Mouse (Mus musculus) embryonic facial prominence, embryonic 15.5 days (tissue): ENCODE results near the gene Klrb1. TPM values are rescaled to one million over a fixed set of nuclear protein-coding genes. Genes with fewer than 3 reads are reported as not detected.
"Not testable (repeated sequence)": the region's sequence is repeated elsewhere in the genome, so short reads cannot be mapped to it uniquely, and the experiment has no call there.

ENCODE experiments used
- ATAC-seq: fragments of 200-750 bp; cut with Nextera tagmentation; 2 replicates; pipeline ENCODE4 v1.8.0; 2017; ENCODE audit warnings: low read depth, moderate TSS enrichment; ENCODE audit not compliant: insufficient number of reproducible peaks, low FRiP score, low TSS enrichment
- H3K27ac ChIP-seq: fragments of 300-500 bp; sonication (generic); replicated peaks from 2 replicates; pipeline ENCODE4 v1.5.1; 2015; ENCODE audit warnings: mild to moderate bottlenecking, inconsistent platforms
- H3K27me3 ChIP-seq: fragments of 300-500 bp; sonication (generic); 2 replicates; pipeline ENCODE4 v1.6.1; 2015; ENCODE audit warnings: inconsistent platforms
- H3K36me3 ChIP-seq: fragments of 300-500 bp; sonication (generic); 2 replicates; pipeline ENCODE4 v1.6.1; 2015; ENCODE audit warnings: mild to moderate bottlenecking, inconsistent platforms
- H3K4me1 ChIP-seq: fragments of 300-500 bp; sonication (generic); 2 replicates; pipeline ENCODE4 v1.6.1; 2015; ENCODE audit warnings: inconsistent platforms
- H3K4me2 ChIP-seq: fragments of 300-500 bp; sonication (generic); replicated peaks from 2 replicates; pipeline ENCODE4 v1.6.1; 2015; ENCODE audit warnings: mild to moderate bottlenecking, inconsistent platforms
- H3K4me3 ChIP-seq: fragments of 300-500 bp; sonication (generic); replicated peaks from 2 replicates; pipeline ENCODE4 v1.5.1; 2015; ENCODE audit warnings: mild to moderate bottlenecking, inconsistent platforms
- H3K9ac ChIP-seq: fragments of 300-500 bp; sonication (generic); 2 replicates; pipeline ENCODE4 v1.6.1; 2015; ENCODE audit warnings: inconsistent platforms
- H3K9me3 ChIP-seq: fragments of 300-500 bp; sonication (generic); replicated peaks from 2 replicates; pipeline ENCODE4 v1.6.1; 2016; ENCODE audit warnings: inconsistent platforms
- WGBS: fragments of 180-500 bp; shearing (Covaris S2); methylation state at CpG from one replicate; pipeline ENCODE4 v1.1.7; 2015; 5-methylcytosine and 5-hydroxymethylcytosine counted together
- polyA plus RNA-seq: library from polyadenylated mRNA; unstranded; fragments of >200 nt; fragmentation: Nextera tagmentation; extraction: Ambion mirVana; gene quantifications from 2 replicates; pipeline ENCODE4 v1.2.1, GENCODE M21; 2015

Klrb1 gene
- polyA plus RNA-seq, 1 experiment from 2014 or later, result not detected

DNA sequence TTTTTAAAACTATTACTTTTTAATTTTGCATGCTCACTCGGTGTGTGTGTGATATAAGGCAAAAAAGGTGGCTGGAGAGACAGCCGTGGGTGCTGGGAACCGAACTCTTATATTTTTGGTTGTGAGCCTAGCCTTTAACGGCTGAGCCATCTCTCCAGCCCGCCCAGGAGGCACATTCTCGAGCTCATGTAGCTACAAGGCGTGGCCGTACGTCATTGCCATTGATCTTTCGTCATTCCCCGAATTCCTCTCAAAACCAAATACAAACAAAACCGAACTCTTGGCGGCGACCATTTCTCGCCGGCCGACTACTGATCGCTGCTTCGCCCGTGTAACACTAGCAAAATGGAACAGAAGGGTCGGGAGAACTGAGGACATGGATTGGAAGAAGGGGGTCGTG lies 37.2 kb upstream of the Klrb1 start:
- H3K4me2 ChIP-seq, result peak overlapping the region; percentile 30
- not testable (repeated sequence) for H3K36me3 ChIP-seq, H3K9me3 ChIP-seq, H3K4me1 ChIP-seq, H3K27me3 ChIP-seq
- peak overlapping the region; percentile 58 for H3K9ac ChIP-seq
- peak overlapping the region; percentile 93 for H3K27ac ChIP-seq
- peak overlapping the region; percentile 68 for H3K4me3 ChIP-seq
- WGBS, result under 1% methylated on average over 22 of the region's 22 CpGs
- ATAC-seq, result peak; percentile 27; the same call in 1 of the 2 replicates

- Histone ChIP-seq H3K4me1 (0 out of 2 replicates have a peak, but pooled peaks cover 6% of the 10 kb centered on the region), H3K9ac (no peak overlapping the region), H3K9me3 (no peaks in the 10 kb centered on the region), H3K4me3 (peak overlapping the region; percentile 68; the same call in 1 of the 2 replicates), H3K4me2 (no peak overlapping the region), H3K36me3 (no peaks in the 10 kb centered on the region), H3K27ac (no peak overlapping the region), H3K27me3 (no peaks in the 10 kb centered on the region)
- 81% methylated on average over 5 of the region's 5 CpGs for WGBS
- no peak for ATAC-seq
Observed at GRCm38 (mm10) chr6:128759221-128759950, 36.5 kb upstream of the Klrb1 start.

GRCm38 (mm10) chr6:128755402-128755763 lies 32.5 kb upstream of the Klrb1 start:
- not testable (repeated sequence) for H3K27ac ChIP-seq, H3K4me3 ChIP-seq, ATAC-seq, H3K4me2 ChIP-seq, H3K9ac ChIP-seq, H3K27me3 ChIP-seq, H3K4me1 ChIP-seq, H3K9me3 ChIP-seq, H3K36me3 ChIP-seq
- 57% methylated on average over 4 of the region's 4 CpGs for WGBS

DNA sequence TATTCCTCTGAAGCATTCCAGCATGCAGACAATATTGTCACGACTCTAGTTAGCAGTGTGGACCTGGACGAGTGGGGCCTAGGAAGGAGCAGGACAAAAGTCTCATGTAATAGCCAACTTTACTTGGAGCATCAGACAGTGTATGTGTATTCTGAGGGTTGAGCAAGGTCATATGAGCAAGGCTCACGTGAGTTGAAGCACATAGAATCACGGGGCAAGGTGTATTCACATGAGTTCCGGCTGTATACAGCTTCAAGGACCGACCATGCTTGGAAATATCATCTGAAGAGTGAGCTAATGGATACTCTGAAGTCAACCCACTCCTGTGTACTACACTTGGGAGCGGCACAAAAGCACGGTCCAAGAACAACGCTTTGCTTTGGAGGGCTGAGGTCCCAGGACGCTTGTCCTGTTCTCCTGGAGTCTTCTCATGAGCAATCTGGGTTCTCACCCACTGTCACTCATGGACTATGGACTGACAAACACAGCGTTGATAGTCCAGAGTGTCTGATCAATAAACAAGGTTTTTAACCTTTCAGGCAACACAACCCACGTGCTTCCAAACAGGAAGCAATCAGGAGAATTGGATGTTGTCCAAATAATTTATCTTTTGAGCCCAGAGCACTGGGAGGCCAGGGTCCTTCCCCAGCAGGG lies 32.0 kb upstream of the Klrb1 start:
- not testable (repeated sequence) for H3K4me2 ChIP-seq, H3K36me3 ChIP-seq, ATAC-seq, H3K4me1 ChIP-seq, H3K9ac ChIP-seq, H3K4me3 ChIP-seq, H3K27me3 ChIP-seq, H3K9me3 ChIP-seq
- H3K27ac ChIP-seq, result 0 out of 2 replicates have a peak overlapping the region, but pooled peaks have one; percentile 19
- WGBS, result 76% methylated on average over 12 of the region's 12 CpGs

- 34% methylated on average over 10 of the region's 10 CpGs for WGBS
- H3K36me3 ChIP-seq, H3K4me1 ChIP-seq, H3K9me3 ChIP-seq, H3K27me3 ChIP-seq, H3K9ac ChIP-seq: not testable (repeated sequence)
- peak overlapping the region; percentile 21; the same call in 1 of the 2 replicates for H3K4me2 ChIP-seq
- H3K4me3 ChIP-seq, result peak overlapping the region; percentile 14
- peak; percentile 73 for ATAC-seq
- peak overlapping the region; percentile 19; the same call in 1 of the 2 replicates for H3K27ac ChIP-seq
Observed at GRCm38 (mm10) chr6:128754265-128754664, 31.4 kb upstream of the Klrb1 start.

- not testable (repeated sequence) for H3K9ac ChIP-seq, H3K27ac ChIP-seq, H3K4me1 ChIP-seq, H3K9me3 ChIP-seq, H3K36me3 ChIP-seq, H3K27me3 ChIP-seq
- H3K4me3 ChIP-seq, result peak overlapping the region; percentile 14; the same call in 1 of the 2 replicates
- peak overlapping the region; percentile 21; the same call in 1 of the 2 replicates for H3K4me2 ChIP-seq
- 33% methylated on average over 8 of the region's 8 CpGs for WGBS
- ATAC-seq, result peak; percentile 89
Observed at GRCm38 (mm10) chr6:128753610-128754224, 30.9 kb upstream of the Klrb1 start.

- not testable (repeated sequence) for H3K9me3 ChIP-seq, H3K36me3 ChIP-seq, H3K4me2 ChIP-seq, H3K27ac ChIP-seq, H3K9ac ChIP-seq, H3K27me3 ChIP-seq, ATAC-seq, H3K4me1 ChIP-seq, H3K4me3 ChIP-seq
- WGBS, result 79% methylated on average over 6 of the region's 6 CpGs
Observed at GRCm38 (mm10) chr6:128747006-128747405, 24.1 kb upstream of the Klrb1 start.

- H3K4me2 ChIP-seq, result no peak overlapping the region
- no peak for ATAC-seq
- H3K27me3 ChIP-seq, result no peaks in the 10 kb centered on the region
- 85% methylated on average over 7 of the region's 7 CpGs for WGBS
- no peaks in the 10 kb centered on the region for H3K36me3 ChIP-seq
- no peak overlapping the region for H3K27ac ChIP-seq
- no peak overlapping the region for H3K4me3 ChIP-seq
- no peaks in the 10 kb centered on the region for H3K9me3 ChIP-seq
- H3K9ac ChIP-seq, result no peak overlapping the region
- no peaks in the 10 kb centered on the region for H3K4me1 ChIP-seq
Observed at GRCm38 (mm10) chr6:128737445-128737844, 14.6 kb upstream of the Klrb1 start.

DNA sequence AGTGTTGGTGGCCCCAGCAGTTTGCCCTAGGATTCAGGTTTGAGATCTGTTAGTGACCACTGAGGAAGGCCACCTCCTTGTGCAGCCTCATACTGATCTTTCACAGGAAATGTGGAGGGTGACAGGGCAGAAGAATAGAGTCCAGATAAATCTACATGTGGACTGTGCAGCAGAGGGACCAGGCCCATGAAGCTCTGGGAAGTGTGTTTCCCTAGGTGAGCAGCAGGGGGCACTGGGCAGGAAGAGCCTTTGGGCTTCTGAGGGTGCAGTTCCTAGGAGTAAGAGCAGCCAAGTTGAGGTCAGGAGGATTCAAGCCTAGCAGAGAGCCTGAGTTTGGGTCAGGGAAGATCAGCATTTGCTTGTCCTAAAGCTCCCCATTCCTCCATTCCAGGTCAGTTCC lies 13.2 kb upstream of the Klrb1 start:
- Histone ChIP-seq H3K4me1 (no peaks in the 10 kb centered on the region), H3K27me3 (no peaks in the 10 kb centered on the region), H3K9me3 (no peaks in the 10 kb centered on the region), H3K27ac (no peak overlapping the region), H3K4me2 (no peak overlapping the region), H3K9ac (no peak overlapping the region), H3K4me3 (no peak overlapping the region), H3K36me3 (no peaks in the 10 kb centered on the region)
- no peak for ATAC-seq

GRCm38 (mm10) chr6:128734896-128735295 lies 12.0 kb upstream of the Klrb1 start:
- Histone ChIP-seq H3K9ac (no peak overlapping the region), H3K4me3 (no peak overlapping the region), H3K27ac (no peak overlapping the region), H3K4me2 (no peak overlapping the region), H3K9me3 (no peaks in the 10 kb centered on the region), H3K27me3 (no peaks in the 10 kb centered on the region), H3K36me3 (no peaks in the 10 kb centered on the region), H3K4me1 (no peaks in the 10 kb centered on the region)
- no peak for ATAC-seq

DNA sequence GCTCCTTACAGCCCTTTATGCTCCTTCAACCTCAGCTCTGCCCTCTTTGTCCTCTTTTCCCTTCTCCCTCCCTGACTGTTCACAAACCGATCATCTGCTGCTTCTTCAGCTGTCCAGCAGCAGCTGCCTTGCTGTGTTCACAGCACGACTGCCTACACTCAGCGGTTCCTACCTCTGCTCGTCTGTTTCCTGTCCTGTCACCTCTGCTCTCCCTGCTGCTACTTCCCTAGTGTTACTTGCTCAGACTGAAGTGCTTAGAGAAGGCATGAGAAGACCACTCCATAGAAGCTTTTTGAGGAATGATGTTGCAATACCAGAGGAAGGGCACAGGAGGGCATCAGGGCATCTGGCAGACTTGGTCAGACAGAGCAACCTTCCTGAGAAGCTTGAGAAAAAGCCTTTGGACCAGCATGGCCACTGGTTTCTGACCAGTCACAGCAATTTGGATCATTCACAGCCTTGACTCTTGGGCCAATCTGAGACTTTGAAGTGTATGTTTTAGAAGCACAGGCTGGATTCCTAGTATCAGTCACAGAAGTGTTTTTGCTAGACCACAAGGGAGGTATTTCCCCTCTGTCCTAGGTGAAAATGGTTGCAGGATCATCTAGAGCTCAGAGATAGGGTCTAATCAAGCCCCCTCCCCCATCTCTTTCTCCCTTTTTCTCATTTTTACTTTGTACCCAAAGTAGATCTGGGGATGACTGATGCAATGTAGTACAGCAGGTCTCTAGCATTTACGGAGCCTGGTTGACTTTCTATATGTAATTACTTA lies 11.2 kb upstream of the Klrb1 start:
- Histone ChIP-seq H3K9ac (no peak overlapping the region), H3K36me3 (no peaks in the 10 kb centered on the region), H3K4me3 (no peak overlapping the region), H3K4me2 (no peak overlapping the region), H3K27me3 (no peaks in the 10 kb centered on the region), H3K27ac (no peak overlapping the region), H3K4me1 (no peaks in the 10 kb centered on the region), H3K9me3 (no peaks in the 10 kb centered on the region)
- ATAC-seq, result no peak
- 70% methylated on average over 5 of the region's 5 CpGs for WGBS
